Mouse (Mus musculus) heart, adult 8-10 months (tissue): Measurements from ENCODE around the gene Nfic. TPM values are rescaled to one million over a fixed set of nuclear protein-coding genes. Genes with fewer than 3 reads are reported as not detected.

Source experiments
- DNase-seq: peaks from one replicate; pipeline ENCODE4 v3.0.0; 2022; ENCODE audit warnings: low spot score
- total RNA-seq, 4 experiments: library from RNA; stranded (reverse); gene quantifications; 2 replicates each; pipeline ENCODE4 v1.2.4; 2022

The Nfic gene
- total RNA-seq, 4 experiments from 2014 or later: 100 to 132 (median 108) TPM

DNA sequence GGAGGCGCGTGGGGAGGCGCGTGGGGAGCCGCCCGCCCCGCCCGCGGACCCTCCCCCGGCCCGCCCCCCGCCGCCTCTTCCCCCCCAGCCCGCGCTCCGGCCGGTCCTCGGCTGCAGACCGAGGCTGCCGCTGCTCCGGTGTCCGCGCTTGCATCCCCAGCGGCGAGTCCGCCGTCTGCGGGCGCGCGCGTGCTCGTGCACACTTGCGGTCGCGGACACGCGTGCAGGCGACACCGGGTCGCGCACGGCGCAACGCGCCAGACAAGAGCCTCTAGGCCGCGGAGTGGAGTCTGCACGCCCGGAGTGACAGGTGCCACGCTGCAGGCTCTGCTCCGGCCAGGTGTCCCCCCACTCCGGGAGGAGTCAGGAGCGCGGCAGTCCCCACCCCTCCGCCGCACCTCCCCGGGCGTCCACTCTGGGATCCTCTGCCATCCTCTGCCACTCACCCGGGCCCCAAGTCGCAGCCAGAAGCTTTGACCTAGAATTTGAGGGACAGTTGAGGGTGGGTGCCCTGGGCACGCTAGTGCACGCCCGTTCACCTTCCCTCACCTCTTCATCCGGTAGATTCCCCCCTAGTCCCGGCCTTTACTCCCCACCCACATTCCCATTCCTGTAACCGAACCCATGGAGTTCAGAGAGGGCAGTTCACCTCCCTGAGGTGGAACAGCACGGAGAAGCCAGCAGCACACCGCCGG is 24.5 kb downstream of the Nfic start:
- no peak for DNase-seq

DNA sequence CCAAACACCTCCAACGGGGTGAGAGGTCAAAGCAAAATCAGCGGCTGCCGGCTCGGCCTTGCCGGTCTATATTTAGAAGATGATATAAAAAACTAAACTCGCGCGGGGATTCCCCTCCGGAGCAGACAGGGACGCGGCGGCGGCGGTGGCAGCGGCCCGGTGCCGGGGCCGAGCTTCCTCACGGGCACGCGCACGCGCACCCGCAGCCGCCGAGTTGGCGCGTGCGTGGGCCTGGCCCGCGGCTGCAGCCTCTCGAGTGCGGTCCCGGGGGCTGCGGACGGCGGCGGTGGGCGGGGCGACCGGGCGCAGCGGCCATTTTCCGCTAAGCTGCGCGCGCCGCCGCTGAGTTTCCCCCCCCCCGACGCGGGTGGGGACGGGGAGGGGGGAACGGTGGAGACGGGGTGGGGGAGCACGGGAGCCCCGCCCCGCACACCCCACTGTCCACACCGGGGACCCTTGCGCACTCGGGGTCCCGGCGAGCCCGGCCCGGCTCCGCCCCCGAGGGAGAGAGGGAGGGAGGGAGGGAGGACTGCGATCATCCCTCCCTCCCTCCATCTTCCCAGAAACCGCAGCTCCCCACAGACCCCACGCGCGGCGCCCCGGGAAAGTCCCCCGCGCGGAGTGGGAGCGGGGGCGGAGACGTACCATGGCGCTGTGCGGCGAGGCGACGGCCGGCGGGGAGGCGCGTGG is 25.1 kb downstream of the Nfic start:
- peak; percentile 87 for DNase-seq

GRCm38 (mm10) chr10:81429605-81430061 is 25.8 kb downstream of the Nfic start:
- DNase-seq: peak; percentile 93

DNA sequence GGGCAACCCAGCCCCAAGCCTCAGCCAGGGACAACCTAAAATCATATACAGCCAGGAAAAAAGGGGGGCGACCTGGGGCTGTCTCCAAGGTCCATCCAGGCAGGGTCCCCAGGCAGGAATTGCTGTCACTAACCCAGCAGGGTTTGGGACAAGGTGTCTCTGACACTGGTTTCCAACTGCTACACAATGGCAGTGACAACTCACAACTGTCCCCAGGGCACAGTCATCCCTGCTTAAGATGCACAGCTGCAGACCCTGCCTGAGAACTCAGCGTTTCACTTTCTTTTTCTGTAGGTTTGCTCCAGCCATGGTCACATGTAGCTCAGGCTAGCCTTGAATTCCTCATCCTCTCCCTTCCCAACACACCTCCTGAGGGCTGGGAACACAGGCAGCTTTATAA is 26.3 kb downstream of the Nfic start:
- DNase-seq: no peak

DNA sequence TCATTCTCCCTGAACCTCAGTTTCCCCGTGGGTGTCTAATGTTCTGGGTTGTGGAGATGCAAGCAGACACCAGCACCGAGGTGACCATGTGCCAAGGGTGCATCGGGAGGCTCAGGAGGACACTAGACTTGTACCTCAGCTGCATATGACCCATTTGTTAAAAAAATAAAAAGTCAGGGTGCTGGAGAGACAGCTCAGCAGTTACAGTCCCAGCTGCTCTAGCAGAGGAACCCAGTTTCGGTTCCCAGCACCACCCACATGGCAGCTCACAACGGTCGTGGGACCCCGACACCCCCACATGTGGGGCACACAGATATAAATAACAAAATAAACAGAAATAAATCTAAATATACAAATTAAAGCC is 26.9 kb downstream of the Nfic start:
- no peak for DNase-seq

GRCm38 (mm10) chr10:81427804-81428506 is 27.5 kb downstream of the Nfic start:
- DNase-seq: no peak

DNA sequence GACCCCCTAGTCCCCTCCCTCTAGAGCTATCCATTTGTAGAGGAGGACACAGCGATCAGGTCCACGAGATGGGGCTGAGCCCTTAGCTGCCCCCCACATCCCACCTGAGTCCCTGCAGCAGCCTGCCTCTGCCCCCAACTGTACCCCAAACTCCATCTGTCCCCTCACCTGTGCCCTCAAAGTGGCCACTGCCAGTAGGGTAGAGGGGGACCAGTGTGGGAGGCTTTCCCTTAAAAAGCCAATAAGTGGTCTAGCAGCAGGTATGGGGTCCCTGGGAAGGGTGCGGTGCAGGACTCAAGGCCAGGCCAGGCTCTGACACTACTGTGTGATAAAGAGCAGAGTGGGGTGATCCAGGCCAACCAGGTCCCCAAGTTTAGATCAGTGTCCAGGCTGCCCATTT is 28.1 kb downstream of the Nfic start:
- no peak for DNase-seq

GRCm38 (mm10) chr10:81426897-81427296 is 28.5 kb downstream of the Nfic start:
- no peak for DNase-seq

- no peak for DNase-seq
These were observed 29.3 kb downstream of the Nfic start for GRCm38 (mm10) chr10:81426081-81426671.

DNA sequence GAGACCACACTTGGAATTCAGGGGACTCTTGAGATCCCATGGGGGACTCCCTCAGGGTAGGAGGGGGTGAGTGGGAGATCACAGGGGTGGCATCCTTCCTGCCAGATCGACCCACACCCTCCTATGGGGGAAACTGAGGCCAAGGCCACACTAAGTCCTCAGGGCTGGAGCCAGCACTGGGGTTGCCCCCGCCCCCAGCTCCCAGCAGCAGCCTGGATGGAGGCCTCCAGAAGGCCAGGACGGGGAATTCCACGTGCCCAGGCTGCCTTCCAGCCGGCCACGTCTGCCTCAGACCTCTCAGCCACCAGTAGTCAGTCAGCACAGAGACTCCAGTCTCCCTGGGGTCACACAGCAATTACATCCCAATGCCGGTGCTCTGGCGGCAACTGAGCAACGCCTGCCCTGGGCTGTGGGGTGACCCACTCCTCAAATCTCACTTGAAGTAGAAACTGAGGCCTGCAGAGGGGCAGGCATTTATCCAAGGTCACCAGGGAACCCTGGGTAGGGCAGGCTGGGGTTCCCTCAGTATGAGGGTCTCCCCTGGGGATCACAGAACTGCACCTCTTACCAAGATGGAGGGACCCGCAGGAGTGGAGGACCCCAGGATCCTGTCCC is 30.1 kb downstream of the Nfic start:
- DNase-seq: no peak

- peak; percentile 78 for DNase-seq
These were observed 31.0 kb downstream of the Nfic start for GRCm38 (mm10) chr10:81424246-81425051.

GRCm38 (mm10) chr10:81423476-81424245 is 31.8 kb downstream of the Nfic start:
- no peak for DNase-seq

GRCm38 (mm10) chr10:81422661-81423217 is 32.7 kb downstream of the Nfic start:
- DNase-seq: no peak

- no peak for DNase-seq
These were observed 33.2 kb downstream of the Nfic start for GRCm38 (mm10) chr10:81422191-81422590.

GRCm38 (mm10) chr10:81421797-81422100 is 33.7 kb downstream of the Nfic start:
- no peak for DNase-seq

DNA sequence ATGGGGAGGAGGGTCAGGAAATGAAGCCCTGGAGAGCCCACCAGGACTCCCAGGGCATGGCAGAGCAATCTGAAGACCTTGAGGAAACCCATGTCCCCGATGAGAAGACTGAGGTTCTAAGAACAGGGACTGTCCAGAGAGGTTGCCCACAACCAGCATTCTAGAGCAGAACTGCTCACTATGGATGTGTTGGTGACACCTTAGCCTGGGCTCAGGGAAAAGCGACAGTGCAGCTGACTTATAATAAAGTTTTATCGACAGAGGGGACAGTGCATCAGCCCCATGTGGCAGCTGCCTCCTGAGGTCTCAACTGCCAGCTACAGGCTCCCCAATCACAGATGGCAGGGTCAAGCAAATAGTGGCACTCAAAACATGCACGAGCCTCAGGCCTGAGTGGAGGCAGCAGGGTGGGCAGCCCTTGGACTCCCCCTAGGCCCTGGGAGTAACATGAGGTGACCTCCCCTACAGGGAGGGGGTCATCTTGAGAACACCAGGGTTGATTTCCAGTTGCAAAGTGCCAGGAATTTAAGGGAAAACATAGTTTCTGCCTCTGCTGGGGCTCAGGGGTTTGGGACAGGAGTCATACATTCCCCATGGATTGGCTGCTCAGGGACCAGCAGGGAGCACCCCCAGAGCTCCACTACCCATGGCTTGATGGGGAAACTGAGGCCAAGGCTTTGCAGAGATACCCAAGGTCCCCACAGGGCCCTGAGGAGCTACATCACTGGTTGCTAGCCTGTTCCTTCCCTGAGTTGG is 34.2 kb downstream of the Nfic start:
- no peak for DNase-seq

GRCm38 (mm10) chr10:81420191-81420767 is 35.2 kb downstream of the Nfic start:
- DNase-seq: no peak

GRCm38 (mm10) chr10:81419111-81419928 is 36.1 kb downstream of the Nfic start:
- DNase-seq: no peak
